Mouse (Mus musculus) cerebellum, postnatal 14 days (tissue): ENCODE measurements around the gene Met.

Experiments
- DNase-seq, 2 experiments: peaks; one replicate each; pipeline ENCODE4 v3.0.0; 2021; ENCODE audit warnings: mixed read lengths in 2 of 2

Gene Met

DNA sequence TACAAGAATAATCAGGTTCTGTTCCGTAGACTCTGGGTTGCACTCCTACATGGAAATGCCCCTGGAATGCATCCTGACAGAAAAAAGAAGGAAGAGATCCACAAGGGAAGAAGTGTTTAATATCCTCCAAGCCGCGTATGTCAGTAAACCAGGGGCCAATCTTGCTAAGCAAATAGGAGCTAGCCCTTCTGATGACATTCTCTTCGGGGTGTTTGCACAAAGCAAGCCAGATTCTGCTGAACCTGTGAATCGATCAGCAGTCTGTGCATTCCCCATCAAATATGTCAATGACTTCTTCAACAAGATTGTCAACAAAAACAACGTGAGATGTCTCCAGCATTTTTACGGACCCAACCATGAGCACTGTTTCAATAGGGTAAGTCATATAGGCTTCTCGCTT lies 28.5 kb downstream of the Met start:
- no peak for DNase-seq

DNA sequence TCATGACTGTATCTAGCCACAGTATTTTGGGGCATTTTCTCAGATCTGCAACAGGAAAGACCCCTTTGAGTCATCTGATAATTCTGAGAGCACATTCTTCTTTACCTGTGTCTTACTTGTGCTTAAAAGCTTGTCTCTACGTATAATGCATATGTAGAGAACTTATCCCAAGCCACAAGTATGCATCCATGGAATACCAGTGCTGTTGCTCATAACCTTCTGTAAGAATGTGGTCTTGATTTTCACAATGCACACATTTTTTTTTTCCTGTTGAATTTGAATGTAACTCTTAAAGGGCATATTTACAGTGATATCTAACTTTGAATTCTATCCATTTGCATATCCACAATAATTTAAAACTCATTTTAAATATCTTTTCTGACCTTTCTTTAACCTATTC lies 31.8 kb downstream of the Met start:
- no peak for DNase-seq

DNA sequence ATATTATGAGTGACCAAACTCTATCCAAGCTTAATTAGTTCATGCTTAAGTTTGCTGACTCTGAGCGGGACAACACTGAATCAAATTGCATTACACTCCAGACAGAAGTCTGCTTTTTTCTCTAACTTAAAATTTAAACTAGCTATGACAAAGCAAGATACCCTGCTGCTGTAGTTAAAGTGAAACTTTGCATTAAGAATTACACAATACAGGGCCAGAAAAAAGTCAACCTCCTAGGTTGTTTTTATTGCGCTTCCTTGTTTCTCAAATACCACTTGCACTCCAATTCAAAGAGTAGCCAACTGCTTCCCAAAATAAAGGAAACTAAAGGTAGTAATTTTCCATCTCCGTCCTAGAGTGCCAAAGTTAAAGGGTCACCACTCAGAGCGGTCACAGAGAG lies 33.8 kb downstream of the Met start:
- DNase-seq = no peak

DNA sequence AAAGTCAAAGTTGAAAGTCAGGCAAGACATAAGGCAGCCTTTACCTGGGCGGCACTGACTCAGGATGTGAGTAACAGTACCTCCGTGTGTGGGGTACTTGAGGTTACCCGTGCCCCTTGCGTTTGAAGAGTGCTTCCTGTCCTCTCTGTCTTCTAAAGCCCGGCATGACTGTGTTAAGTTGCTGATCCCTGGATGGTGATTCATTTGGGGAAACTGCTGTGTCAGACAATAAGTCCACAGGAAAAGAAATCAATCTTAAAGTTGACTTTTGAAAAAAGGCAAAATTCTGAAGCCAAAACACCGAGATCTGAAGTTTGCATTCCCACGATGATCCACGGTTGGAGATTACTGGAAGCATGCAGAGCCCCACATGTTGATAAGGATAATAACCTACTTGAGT lies 35.2 kb downstream of the Met start:
- no peak for DNase-seq

DNA sequence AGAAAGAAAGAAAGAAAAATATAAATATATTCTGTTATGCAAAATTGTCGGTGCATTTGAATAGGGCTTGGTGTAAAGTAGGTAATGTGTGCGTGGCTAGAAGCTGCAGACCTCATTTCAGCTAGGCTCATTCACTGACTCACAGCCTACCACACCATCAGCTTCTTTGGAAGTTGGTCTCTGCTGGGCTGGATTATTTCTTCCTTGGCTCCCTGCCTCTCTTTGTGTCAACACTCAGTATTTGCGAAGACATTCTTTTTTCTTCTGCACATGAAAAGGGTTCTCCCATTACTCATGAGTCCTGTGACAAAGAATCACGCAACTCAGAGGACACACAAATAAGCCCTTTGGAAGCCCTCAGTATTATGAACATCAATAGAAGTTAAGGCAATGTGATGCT lies 37.8 kb downstream of the Met start:
- DNase-seq = no peak

DNA sequence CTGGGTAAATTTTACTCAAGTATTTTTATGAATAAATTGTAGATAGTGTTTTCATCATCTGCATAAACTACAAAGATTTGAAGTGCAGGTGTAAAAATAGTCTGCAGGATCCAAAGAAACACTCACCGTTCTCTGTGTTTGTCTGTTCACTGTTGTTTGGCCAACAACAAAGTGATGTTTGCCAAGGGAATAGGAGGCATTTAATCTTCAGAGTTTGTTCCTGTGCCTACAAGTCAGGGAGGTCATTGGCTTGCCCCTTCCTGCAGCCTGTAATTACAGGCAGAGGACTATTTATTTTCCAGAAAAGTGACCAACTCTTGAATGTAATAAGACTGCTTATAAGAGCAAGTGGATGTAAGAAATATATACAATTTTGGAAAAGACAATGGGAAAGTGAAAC lies 38.7 kb downstream of the Met start:
- DNase-seq = no peak

DNA sequence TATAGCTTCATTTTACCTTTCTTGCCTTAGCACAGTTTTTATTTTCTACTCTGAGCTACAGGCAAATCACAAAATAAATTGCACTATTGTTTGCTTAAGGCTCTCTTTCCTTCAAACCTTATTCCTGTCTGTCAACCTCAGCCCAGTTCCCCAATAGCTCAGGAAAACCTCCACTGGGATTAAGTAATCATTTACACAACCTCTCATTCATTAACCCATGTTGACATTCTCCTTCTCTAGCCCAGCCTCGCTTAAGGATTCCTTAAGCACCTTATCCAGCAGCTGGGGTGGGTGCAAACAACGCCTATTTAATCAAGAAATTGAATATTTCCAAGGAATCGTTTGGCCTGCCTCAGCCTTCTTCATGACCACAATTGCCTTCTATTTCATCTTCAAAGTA lies 40.1 kb downstream of the Met start:
- no peak for DNase-seq

DNA sequence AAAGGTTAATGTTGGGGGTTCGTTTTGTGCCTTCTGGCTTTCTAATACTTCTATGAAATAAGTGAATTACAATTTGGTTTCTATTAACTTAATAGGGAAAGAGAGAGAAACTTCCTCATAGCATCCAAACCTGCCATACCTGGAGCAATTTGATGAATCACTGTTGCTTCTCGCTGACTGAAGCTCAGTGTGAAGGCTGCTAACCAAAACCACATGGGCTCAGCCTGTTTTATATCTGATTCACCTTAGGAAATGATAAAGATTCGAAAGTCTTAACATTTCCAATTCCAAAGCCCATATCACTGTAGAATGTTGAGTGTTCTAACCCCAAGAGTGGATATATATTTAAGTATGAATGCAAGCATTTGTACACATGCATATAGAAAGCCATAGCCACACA lies 41.9 kb downstream of the Met start:
- DNase-seq = no peak

DNA sequence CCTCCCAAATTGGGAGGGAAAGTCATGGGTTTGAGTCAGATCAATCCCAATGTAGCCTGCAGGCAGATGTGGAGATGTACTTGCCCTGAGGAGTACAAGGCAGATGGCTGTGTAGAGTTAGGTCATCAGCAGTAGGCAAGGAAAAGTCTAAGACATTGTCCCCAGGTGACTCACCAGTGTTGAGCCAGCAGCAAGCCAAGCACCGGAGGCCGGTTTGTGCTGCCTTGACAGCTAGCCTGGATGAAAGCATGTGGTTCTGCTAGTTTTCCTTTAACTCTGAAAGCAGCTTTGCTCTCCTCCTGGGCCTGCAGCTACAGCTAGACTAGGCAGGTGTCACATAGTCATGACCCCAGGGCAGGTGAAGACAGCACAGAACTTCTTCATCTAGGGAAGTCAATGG lies 43.2 kb downstream of the Met start:
- no peak for DNase-seq

DNA sequence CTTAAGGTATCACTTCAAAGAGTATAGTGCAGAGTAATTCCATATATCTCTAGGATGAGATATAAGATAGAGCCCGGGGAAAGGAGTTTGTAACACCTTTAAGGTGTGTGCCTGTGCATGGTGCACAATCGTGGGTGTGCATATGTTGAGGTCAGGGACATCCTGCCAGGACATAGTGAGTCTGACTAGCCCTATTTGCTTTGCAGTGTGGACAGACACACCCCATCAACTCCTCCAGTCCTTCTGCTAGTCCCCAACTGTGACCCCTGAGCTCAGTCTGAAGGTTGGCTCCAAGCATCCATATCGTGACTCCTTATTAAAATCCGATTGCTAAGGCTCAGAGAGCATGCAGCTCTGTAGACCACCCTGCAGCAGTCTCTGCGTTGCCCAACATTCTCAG lies 44.6 kb downstream of the Met start:
- DNase-seq = no peak

DNA sequence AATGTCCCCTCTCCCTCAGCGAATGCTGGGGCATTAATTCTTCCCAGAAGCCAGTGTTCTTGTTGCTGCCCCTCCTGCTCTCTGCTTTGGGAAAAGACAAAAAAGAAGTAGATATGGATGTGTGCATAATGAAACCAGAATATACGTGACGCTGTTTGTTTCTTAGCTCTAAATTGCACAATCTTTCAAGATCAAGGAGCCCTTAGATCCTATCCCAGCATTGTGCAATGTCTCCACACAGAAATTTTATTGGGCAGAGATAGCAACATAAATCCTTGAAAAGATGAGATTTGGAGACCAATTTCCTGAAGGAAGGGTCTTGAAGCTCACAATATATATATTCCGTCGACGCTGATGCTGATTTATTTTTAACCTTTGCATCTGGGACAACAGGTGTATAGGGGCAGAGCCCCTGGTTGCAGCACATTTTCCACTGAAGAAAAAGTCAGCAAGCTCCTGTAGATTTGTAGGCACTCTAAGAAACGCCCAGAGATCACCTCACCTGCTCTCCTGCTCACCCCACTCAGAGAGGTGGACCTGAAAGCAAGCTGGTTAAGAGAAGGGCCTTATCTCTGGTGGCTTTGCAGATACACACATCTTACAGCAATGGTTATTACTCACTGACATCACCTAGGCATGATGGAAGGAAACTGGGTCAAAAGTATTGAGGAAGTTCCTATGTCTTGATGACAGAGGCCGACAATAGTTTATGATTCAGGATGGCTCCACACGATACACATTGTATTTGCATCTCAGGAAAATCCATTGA lies 45.2 kb downstream of the Met start:
- DNase-seq = no peak

DNA sequence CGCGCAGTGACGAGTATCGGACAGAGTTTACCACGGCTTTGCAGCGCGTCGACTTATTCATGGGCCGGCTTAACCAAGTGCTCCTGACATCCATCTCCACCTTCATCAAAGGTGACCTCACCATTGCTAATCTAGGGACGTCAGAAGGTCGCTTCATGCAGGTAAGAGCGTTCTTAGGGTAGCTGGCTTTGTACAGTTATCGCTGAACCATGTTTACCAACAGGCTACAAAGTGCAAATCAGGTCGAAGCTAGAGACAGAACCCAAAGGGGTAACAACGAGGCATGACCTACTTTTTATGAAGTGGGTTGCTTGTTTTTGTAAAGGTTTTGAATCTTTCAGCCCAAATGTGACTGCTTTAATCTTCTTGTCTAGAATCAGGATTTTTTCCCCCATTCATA lies 49.8 kb downstream of the Met start:
- DNase-seq = no peak

DNA sequence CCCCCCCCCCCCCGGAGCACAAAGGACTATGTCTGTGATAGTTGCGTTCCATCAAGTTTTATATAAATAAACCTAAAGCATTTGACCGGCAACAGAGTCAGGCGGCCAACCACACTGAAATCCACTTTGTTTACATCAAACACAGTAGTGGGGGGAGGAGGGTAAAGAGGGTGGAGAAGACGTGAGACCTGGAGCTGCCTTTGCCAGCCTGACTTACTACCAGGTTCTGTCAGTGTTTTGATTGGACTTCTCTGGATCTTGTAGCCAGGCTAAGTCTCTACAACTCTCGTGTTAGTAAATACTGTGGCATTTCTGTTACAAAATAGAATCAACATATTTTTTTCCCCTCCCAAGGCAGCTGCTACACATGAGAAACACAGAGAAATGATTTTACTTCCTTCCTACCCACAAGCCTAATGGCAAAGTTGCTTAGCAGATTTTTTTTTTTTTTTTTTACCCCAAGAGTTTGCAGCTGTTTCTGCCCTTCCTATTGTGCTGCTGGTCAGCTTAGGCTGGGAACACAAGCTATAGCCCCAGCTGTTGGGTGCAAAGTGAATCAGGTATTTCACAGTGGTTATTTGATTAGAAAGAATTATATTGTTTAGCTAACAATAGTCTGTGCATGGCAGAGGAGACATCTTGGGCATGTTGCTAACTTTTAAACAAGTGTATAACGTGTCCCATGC lies 52.3 kb downstream of the Met start:
- DNase-seq = no peak

DNA sequence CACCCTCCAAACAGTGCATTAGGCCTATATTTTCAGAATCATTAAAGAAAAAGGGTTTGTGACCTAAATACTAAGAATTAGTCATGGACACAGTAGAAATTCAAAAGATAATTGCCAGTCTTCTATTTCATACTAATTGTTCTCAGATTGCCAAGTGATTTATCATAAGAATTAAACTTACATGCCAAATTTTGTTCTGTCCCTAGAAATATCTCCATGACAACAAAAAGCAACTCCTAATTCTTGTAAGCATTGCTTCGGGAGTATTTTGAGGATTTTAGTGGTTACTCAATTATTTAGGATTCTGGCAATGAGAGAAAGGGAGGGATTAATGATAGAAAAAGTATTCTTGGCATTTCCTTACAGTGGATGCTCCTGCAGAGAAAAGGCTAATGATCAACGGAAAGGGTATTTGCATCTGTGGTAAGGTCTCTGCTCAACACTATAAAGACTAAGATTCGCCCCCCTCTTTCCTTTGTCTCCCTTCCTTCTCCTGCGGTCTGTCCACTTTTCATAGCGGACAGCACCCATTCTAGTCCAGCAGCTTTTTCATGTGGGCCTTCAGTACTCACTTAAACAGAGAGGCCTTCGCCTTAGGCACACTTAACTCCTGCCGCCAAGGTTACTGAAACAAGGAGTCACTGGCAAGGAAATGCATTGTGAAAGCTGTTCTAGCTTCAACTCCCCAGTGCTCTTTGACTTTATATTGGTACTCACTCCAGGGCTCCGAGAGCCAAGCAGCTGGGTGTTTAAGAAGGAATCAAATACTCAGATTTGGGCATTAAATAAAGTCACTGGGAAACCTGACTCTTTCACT lies 58.5 kb downstream of the Met start:
- DNase-seq = no peak

DNA sequence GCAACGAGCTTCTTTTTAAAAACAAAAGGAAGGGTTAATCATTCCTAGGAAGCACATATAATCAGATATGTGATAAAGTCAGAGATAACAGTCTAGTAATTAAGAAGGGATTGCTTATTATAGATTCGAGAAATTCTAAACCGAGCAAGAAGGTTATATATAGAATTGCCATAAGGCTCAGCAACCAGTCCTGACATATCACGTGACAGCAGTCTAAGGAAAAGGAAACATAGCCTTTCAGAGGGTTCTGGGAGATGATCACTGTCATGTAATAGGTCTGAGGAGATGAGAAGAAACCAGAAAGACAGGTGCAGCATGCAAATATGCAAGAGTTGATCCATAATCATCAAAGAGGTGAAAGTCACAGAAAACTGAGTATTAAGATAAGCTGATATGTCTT lies 59.3 kb downstream of the Met start:
- DNase-seq = no peak

DNA sequence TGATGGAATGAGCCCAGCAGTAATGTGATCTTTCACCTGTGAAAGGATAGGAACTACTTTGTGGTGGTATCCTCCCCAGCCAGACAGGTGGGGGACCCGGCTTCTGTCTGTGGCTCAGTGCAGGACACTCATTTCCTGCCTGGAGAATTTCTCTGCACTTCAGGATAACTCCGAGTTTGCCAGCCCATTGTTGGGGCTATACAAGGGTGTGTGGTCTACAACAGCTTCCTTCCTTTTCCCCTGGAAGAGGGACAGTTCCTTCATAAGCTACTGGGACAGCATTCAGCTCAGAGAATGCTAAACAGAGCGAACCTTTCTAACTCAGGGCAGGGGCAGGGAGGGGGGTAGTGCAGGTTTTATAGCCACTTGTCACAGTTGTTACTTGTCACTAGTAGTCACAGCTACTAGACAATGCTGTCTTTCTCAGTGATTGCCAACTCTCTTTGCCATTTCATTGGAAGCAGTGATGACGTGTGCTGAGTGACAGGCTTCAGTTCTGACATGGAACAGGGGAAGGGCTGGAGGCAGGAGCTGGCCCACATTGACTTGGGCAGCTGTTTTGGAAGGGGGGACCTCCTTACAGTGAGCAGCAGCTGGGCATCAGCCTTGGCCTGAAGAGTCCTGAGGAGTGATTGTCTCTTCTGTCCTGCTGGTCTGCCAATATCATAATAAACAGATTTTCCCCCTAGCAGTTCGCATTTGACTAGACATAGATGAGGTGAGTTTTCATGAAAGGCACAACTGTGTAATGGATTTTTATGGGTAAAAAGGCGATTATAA lies 66.1 kb downstream of the Met start:
- no peak for DNase-seq

DNA sequence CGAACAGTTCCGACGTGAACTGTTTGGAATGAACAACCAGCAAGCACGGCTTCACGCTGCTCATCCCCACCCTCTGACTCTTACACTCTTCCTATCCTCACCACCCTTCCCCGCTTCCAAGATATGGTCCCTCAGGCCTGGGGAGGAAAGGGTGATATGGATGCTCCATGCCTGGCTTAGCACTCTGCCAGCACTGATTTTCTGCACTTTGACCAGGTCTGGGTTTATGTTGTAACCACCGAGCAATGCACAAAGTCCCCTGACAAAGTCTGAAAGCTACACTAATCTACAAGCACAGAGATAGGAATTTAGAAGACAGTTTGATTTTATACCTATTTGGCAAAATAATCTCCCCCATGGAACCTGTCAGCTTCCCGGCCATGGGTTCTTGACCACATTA lies 78.0 kb downstream of the Met start:
- DNase-seq = no peak

DNA sequence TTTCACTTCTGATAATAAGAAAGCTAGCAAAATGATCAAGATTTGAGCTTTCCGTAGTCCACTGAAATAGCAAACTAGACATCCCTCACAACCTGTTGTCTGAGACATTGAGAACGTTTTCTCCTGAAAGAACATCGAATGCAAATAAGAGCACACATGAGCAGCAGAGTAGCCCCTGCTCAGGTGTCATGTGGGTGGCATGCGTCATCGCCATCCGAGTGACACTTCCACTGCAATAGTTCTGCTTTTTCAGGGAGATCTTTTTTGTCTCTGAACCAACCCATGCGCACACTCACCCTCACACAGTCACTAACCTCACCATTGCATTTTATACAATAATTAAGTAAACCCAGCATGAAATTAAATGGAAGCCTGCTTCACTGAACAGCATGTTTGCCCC lies 78.8 kb downstream of the Met start:
- no peak for DNase-seq

DNA sequence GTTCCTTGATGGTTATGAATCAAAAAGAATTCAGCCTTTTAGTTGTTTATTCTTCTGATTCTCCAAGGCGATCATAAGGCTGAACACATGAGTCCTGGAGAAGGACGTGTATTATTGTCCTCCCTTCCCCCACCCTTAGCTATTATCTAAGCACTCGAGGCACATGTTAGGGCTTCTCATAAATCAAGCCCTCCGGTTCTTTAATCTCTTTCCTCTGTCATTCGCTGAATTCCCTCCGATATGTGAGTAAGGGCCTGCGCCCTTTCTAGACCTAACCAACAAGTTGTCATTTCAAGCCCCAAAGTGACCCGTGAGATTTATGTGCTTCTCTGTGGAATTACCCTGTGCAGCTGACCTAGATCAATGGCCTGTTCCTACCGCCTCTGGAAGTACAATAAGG lies 81.9 kb downstream of the Met start:
- no peak for DNase-seq

DNA sequence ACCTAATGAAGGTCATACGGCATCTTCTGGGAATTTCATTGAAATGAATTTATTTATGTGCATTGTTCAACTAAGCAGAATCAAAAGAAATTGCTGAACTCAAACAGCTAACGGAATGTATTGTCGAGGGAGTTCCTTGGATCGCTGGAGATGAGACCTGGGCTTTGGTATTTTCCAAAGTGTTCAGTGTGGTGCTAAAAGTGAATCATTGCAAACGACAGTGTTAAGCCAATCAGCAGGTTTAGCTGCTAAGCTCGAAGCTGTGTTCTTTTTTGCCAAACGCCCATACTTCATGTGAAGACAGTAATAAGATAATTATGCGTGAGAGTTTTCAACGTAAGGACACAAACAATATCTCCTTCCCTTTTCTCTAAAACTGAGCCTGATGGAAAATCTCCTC lies 82.7 kb downstream of the Met start:
- DNase-seq = no peak

DNA sequence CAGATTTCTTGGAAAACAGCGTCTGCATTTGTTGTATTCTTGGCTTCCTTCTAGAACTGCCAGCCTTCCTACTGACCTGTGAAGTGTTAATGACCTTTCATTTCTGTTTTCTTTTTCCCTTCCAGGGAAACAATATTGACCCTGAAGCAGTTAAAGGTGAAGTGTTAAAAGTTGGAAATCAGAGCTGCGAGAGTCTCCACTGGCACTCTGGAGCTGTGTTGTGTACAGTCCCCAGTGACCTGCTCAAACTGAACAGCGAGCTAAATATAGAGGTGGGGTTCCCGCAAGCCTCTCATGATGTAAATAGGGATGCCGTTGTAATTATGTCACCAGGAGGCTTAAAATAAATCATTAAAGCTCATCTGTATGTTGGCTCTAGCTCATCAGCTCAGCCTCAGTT lies 83.2 kb downstream of the Met start:
- DNase-seq = no peak

DNA sequence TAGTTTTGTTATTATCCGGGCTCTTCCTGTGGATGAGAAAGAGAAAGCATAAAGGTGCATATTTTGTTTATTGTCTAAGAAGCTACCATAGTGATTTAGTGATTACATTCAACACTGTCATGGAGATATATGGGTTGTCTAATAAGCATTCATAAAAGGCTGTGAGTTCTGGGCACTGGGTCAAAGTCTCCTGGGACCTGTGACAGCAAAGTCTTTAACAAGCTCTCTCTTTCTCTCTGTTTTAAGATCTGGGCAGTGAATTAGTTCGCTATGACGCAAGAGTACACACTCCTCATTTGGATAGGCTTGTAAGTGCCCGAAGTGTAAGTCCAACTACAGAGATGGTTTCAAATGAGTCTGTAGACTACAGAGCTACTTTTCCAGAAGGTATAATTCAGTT lies 85.2 kb downstream of the Met start:
- no peak for DNase-seq

DNA sequence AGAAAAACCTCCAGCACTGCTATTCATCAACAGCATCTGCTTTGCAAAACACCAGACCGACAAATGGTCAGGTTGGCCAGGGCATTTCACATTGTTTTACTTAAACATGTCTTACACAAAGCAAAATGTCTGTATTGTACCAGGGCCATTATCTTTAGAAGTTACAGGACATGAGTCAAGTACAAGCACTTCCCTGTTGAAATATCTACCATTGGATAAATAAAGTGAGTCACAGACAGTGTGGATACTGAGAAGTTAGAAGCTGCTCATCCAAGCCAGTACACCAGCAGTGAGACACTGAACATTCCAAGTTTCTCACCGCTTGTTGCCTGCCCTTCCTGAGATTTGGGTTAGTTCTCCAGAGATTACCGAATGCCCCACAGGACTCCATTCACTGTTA lies 86.0 kb downstream of the Met start:
- no peak for DNase-seq
